Mouse (Mus musculus) T-helper 17 cell (primary cell): ENCODE data around the gene Spp2.

ENCODE experiments used
- in situ Hi-C, 2 experiments: fragments of 300-600 bp; cut with MboI, MseI; formaldehyde crosslinking; loops; 1 replicate in 1 of 2; 2 replicates in 1 of 2; pipeline ENCODE4 v1.15.1; 2025; ENCODE audit warnings: high pct_unique_total_duplicates in 2 of 2

The Spp2 gene

GRCm38 (mm10) chr1:88465722-88466121 lies 59.0 kb downstream of the Spp2 start:
- in situ Hi-C loops, result loop anchor here (5.0 kb wide), 2 partner anchors 57 to 242 kb away; no protein-coding TSS in a partner anchor

DNA sequence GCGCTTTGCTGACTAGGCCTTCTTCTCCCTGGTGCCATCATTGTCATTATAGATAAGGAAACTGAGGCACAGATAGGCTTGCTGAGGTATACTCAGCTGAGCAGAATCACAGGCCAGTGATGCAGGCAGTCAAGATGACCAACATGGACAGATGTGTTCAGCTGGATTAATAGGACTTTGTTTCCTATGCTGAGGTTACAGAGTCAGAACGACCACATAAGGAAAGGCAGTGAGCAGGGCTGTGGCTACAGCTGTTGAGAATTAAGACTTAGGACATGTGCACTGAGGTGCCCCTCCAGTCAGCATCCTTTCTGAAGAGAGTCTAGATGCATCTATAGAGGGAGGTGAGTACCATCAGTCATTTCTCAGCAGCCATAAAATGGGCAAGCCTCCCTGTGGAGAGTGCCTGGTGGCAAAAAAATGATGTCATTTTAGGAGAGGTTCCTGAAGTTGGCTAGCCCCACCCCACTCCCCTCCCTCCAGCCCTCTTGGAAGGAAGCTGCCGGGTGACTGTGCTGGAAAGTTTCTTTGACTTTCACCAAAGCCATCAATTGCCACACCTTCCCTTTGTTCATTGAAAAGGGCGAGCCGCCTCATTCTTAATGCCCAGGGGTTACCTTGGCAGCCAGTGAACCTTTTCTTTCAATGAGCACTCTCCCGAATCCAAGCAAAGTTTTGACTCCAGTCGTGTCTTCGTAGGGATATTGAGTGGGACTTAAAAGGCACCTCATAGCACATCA lies 59.7 kb downstream of the Spp2 start:
- in situ Hi-C loops, result loop anchor here (5.0 kb wide), 2 partner anchors 56 to 241 kb away; no protein-coding TSS in a partner anchor

DNA sequence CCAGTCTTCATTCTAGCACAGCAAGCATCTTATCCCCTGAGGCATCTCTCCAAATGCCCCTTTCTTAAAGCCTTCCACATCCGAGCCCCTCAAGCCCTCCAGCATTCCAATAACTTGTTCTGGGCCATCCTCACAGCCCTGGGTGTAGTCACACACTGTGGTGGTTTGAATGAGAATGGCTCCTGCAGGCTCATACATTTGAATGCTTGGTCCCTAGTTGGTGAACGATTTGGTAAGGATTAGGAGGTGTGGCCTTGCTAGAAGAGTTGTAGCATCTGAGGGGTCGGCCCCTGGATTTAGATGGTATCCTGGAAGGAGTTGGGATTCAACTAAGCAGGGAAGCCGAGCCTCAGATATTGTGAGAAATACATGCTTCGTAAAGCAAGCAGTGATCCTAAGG lies 61.1 kb downstream of the Spp2 start:
- in situ Hi-C loops, result loop anchor here (5.0 kb wide), 2 partner anchors 54 to 239 kb away; no protein-coding TSS in a partner anchor

- in situ Hi-C loops, result loop anchor here (5.0 kb wide), 2 partner anchors 54 to 239 kb away; no protein-coding TSS in a partner anchor
Measured at GRCm38 (mm10) chr1:88468335-88468734, 61.6 kb downstream of the Spp2 start.

- in situ Hi-C loops, result loop anchor here (5.0 kb wide), 3 partner anchors 53 to 238 kb away; no protein-coding TSS in a partner anchor
Measured at GRCm38 (mm10) chr1:88469746-88470145, 63.0 kb downstream of the Spp2 start.

- in situ Hi-C loops, result loop anchor here in 1 of 2 experiments (5.0 kb wide), 1 partner anchor 90 kb away; no protein-coding TSS in a partner anchor
Measured at GRCm38 (mm10) chr1:88472258-88472657, 65.5 kb downstream of the Spp2 start.

GRCm38 (mm10) chr1:88473899-88474298 lies 67.1 kb downstream of the Spp2 start:
- in situ Hi-C loops, result loop anchor here in 1 of 2 experiments (5.0 kb wide), 1 partner anchor 88 kb away; no protein-coding TSS in a partner anchor

- in situ Hi-C loops, result loop anchor here in 1 of 2 experiments (5.0 kb wide), 1 partner anchor 88 kb away; no protein-coding TSS in a partner anchor
Measured at GRCm38 (mm10) chr1:88474598-88474997, 67.8 kb downstream of the Spp2 start.

- in situ Hi-C loops, result loop anchor here in 1 of 2 experiments (25.0 kb wide), 1 partner anchor 1112 kb away; no protein-coding TSS in a partner anchor
Measured at GRCm38 (mm10) chr1:88475502-88475953, 68.8 kb downstream of the Spp2 start.
